Mouse (Mus musculus) A20 (cell line): ENCODE measurements at regions not wholly inside any gene's neighbourhood (a gene's known extent, or its start where the extent isn't known, plus 50 kb on each side); places are given as distances from the start of the nearest gene placed in this dataset.

Experiments used
- DNase-seq: peaks from one replicate; pipeline ENCODE4 v3.0.0-alpha.2; 2011; ENCODE audit warnings: low read depth, low spot score

DNA sequence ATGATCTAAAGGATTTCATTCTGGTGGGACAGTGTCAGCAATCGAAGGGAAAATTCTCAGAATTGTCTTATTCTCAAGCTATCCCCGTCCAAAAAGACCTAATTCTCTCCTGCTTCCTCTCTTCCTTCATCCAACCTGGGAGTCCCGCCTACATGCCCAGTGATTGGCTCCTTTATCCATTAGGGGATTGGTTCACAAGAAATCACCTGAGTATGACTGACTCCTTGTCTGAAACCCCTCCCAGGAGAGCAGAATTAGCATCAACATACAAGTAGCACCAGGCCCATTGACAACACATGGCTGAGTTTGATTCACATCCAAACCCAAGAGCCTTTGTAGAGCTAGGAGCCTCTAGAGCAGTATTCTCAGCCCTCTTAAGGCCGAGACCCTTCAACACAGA is 148.9 kb downstream of the Zfp706 start:
- DNase-seq, result no peak

DNA sequence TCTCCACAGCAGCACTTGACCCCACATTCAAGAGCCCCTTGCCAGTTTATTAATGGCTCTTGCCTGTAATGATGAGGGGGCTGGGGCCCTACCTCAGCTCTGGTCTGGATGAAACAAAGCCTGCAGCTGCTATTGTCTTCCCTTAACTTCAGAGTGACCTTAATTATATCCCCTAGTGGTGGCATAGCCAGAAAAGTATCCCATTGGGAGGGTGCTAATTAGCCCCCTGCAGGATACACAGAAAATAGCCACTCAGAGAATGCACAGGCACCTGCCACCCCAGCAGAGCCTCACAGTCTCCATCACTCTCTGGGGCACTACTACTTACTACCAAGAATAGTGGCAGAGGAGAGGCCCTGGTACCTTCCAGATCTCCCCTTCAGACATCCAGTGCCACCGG is 150.0 kb downstream of the Zfp706 start:
- DNase-seq, result no peak

DNA sequence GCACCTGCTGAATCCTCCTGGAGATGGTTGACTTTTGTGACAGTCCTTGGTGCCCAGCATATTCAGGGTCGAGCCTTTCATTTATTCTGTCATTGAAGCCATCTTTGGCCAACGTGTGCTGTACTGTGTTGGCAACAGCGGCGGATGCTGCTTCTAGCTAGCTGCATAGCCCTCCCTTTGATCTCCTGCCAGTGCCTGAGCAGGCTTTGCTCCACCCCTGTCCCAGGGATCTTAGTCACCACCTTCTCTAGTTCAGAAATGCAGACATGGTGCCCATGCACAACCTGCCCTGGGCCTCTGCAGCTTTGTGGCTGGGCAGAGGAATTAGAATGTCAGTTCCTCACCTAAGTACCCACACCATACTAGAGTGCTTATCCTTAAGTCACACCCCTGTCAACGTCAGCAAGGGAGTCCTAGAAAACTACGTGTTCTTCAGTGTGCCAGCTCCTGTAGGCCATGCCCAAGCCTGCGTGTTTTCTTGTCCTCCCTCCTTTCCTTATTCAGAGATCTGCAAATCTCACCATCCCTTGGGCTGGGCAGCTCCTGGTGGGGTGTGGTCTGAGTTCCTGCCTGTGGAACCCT is 151.9 kb downstream of the Zfp706 start:
- no peak for DNase-seq

DNA sequence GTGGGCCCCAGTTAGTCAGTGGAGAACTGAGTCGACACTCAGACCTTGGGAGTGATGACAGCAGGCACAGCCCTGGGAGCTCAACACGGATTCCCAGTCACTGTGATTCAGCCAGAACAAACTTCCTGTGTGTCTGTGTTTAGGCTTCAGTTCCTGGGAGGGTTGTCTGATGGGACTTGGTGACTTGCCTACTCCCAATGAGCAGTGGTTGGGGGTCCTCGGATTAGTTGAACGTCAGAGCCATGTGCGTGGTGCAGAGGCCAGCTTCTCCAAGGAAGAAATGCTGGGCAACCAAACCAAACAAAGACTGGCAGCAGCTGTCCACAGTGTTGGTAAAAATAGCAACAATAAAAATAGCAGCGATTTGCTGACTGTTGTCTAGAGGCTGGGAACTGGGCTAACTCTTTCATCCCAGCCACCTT is 152.7 kb downstream of the Zfp706 start:
- no peak for DNase-seq

DNA sequence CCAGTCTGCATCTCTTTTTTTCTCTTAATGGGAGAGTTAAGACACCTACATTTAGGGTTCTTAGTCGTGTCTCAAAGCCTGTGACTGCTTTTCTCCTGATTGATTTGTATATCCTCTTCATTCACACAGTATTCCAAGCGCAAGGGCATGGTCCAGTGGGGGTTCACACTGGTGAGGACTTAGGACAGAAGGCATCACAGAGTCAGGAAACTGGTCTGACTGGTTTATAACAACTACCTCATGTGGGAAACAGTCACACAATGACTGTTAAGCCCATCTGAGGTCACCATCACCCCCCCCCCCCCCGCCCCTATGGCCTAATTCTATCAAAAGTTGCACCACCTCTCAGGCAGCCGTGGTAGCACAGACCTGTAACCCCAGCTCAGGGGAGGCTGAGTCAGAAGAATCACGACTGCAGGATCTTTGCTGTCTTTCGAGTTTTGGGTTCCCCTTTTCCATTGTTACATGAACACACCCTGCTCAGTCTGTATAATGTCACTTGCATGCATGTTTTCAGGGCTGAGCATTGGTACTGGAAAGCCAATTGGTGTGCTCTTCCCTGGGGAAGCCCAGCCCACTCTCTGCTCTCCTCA is 155.2 kb downstream of the Zfp706 start:
- peak; percentile 23 for DNase-seq

DNA sequence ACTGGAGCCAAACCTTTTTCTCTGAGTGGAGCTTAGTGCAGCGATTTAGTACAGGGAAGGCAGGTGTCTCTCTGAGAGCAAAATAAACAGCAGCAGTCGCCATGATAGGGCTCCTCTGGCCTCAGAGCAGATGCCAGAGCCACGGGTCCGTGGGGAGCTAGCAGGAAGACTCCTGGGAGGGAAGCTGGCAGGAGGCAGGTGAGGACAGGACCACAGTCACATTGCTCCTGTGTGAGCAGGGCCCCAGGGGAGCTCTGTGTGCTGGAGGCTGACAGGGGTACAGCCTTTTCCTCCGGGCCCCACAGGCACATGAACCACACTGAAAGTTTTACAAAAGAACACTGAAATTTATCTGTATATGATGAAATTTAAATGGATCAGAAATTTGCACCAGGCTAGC is 159.3 kb downstream of the Zfp706 start:
- no peak for DNase-seq

DNA sequence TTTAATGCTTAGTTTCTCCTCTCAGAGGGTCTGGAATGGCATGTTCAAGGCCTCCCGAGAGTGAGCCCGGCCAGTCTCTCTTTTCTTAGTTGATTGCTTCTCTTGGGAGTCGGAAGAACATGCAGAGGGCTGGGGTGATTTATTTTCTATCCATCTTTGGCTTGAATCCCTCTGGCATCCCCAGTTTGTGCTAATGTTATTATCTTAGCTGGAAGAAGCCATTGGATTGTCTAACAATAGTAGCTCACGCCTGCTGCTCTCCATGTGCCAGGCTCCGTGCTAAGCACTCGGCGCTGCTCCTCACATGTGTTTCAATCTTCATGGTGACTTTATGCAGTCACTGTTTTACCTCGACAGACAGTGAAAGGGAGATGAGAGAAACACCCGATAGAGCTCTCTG is 160.8 kb downstream of the Zfp706 start:
- no peak for DNase-seq
